Mouse (Mus musculus) kidney, adult 18-20 months (tissue): ENCODE results near the gene Mcur1.

Experiments used
- DNase-seq: peaks from one replicate; pipeline ENCODE4 v3.0.0; 2021

Mcur1 gene

GRCm38 (mm10) chr13:43559711-43560457 lies at the start of gene Mcur1:
TSS of gene Mcur1 (minus strand) at chr13:43560191.
- DNase-seq: peak; percentile 96

GRCm38 (mm10) chr13:43608854-43609253 lies 48.9 kb upstream of the Mcur1 start:
- no peak for DNase-seq

GRCm38 (mm10) chr13:43603042-43603441 lies 43.1 kb upstream of the Mcur1 start:
- no peak for DNase-seq

GRCm38 (mm10) chr13:43602440-43602839 lies 42.4 kb upstream of the Mcur1 start:
- DNase-seq: no peak

GRCm38 (mm10) chr13:43600967-43601366 lies 41.0 kb upstream of the Mcur1 start:
- DNase-seq: no peak

- DNase-seq: peak; percentile 45
Observed at GRCm38 (mm10) chr13:43595896-43596295, 35.9 kb upstream of the Mcur1 start.

GRCm38 (mm10) chr13:43592681-43593068 lies 32.7 kb upstream of the Mcur1 start:
- DNase-seq: no peak

GRCm38 (mm10) chr13:43591828-43592680 lies 32.1 kb upstream of the Mcur1 start:
- DNase-seq: no peak

- DNase-seq: no peak
Observed at GRCm38 (mm10) chr13:43587844-43588840, 28.2 kb upstream of the Mcur1 start.

- DNase-seq: no peak
Observed at GRCm38 (mm10) chr13:43586966-43587365, 27.0 kb upstream of the Mcur1 start.

- no peak for DNase-seq
Observed at GRCm38 (mm10) chr13:43585335-43585734, 25.3 kb upstream of the Mcur1 start.

- no peak for DNase-seq
Observed at GRCm38 (mm10) chr13:43583504-43583903, 23.5 kb upstream of the Mcur1 start.

GRCm38 (mm10) chr13:43582961-43583360 lies 23.0 kb upstream of the Mcur1 start:
- DNase-seq: no peak

- DNase-seq: no peak
Observed at GRCm38 (mm10) chr13:43580661-43581060, 20.7 kb upstream of the Mcur1 start.

- peak; percentile 67 for DNase-seq
Observed at GRCm38 (mm10) chr13:43579740-43580139, 19.7 kb upstream of the Mcur1 start.

- DNase-seq: no peak
Observed at GRCm38 (mm10) chr13:43577766-43578165, 17.8 kb upstream of the Mcur1 start.

GRCm38 (mm10) chr13:43577254-43577653 lies 17.3 kb upstream of the Mcur1 start:
- no peak for DNase-seq

- no peak for DNase-seq
Observed at GRCm38 (mm10) chr13:43575431-43575830, 15.4 kb upstream of the Mcur1 start.

- DNase-seq: no peak
Observed at GRCm38 (mm10) chr13:43573979-43574378, 14.0 kb upstream of the Mcur1 start.

- no peak for DNase-seq
Observed at GRCm38 (mm10) chr13:43567141-43567891, 7.3 kb upstream of the Mcur1 start.

GRCm38 (mm10) chr13:43566184-43566583 lies 6.2 kb upstream of the Mcur1 start:
- no peak for DNase-seq

- peak; percentile 81 for DNase-seq
Observed at GRCm38 (mm10) chr13:43565346-43565745, 5.4 kb upstream of the Mcur1 start.
